Mouse (Mus musculus) A20 (cell line): ENCODE measurements around the gene Gm49358.

Source experiments
- DNase-seq: peaks from one replicate; pipeline ENCODE4 v3.0.0-alpha.2; 2011; ENCODE audit warnings: low read depth, low spot score

Gm49358 gene

DNA sequence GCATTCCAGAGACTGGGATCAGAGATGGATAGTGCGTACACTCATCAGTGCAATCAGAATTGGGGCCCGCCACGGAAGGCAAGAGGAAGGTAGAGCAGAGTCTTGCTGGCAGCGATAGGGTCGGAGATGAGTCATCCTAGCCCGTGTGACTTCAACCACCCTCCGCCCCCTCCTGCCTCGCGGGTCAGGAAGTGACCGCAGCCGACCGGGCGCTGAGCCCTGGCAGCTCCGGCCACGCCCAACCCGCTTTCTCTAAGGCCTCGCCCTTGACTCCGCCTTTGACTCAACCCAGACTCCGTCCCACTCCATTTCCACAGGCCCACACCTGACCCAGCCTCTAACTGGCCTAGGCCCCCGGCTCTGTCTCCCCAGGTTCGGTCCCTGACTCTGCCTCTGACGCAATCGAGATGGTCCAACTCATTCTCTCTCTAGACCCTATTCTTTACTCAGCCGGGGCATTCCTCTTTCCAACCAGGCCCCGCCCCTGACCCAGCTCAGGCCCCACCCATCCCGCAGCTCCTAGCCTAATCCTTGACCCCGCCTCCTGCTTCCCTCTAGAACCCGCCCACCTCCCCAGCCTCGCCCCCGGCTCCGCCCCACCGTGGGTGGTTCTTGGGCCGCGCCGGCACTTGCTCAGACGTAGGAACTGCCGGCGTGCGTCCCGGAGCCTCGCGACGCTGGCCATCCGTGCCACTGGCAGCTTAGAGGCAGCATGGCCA lies 14.8 kb downstream of the Gm49358 start, which contains the start of gene Nt5dc3:
Gene Nt5dc3, plus strand, starts transcription at position 608 of the 719 bp plus-strand sequence.
- DNase-seq = peak; percentile 98

DNA sequence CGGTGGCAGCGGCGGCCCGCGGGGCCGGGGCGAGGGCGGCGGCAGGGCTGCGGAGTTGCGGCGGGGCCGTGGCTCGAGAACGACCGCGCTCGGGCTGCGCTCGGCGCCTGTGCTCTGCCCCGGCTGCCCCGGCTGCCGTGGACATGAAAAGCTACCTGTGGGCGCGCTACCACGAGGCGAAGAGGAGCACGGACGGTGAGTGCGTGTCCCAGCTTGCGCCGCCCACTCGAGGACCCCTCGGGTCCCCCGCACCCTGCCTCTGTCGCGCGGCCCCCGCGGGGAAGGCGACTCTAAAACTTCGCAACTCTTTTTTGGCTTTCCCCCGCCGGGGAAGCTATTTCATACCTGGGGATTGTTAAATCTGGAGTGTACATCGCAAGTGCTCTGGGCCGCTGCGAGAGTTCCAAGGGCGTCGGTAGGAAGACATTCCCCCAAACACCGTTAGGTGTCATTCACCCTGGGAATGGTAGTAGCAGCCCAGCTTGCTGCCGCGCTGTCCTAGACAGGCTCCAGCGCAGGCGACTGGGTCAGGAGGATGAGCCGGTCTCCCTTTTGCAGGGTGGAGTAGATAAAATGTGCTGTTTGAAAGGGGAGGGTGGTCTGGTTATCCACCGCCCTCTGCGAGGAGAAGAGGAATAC lies 15.5 kb downstream of the Gm49358 start:
- peak; percentile 66 for DNase-seq

DNA sequence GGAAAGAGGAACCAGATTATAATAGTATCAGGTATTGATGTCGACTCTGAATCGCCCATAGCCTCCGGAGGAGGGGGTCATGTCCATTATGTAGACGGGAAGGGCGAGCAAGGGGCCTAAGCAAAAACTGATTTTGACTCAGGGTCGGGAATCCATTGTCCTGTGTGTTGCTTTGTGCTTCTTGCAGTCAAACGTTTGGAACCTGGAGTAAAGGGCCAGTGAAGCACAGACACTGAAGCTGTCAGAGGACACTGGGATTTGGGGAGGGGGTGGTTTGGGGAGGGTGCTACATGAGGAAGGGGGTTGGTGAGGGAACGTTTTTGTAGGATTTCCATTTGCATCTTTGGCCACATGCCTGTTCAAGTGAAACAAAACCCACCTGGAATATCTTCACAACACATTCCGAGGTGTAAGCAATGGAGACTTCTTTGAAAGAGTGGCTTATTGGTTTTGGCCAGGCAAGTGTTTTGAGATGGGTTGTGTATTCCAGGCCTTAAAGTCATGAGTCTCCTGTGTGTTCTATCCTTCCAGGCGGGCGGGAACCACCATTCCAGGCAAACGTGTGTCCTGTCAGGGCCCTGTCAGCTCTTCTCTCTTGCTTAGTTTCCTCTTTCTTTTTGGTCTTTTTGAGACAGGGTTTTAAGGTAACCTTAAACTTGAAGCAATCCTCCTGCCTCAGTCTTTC lies 16.2 kb downstream of the Gm49358 start:
- no peak for DNase-seq

DNA sequence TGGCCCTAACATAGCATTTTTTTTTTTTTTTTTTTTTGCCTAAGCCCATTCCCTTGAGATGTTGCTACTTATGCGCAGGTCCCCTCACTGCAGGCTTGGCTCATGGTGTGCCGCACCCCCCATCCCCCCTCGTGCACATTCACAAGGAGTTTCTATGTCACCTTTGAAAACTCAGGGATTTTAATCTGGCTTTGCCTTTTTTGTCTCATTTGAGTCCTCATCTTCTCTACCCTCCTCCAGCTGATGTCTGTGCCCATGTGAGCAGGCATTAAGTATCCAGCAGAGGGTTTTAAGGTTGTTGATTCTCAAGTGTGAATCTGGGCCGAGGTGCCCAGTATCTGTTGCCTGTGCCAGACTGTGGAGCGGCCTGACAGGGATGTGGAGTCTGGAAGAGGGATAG lies 17.9 kb downstream of the Gm49358 start:
- DNase-seq = no peak

DNA sequence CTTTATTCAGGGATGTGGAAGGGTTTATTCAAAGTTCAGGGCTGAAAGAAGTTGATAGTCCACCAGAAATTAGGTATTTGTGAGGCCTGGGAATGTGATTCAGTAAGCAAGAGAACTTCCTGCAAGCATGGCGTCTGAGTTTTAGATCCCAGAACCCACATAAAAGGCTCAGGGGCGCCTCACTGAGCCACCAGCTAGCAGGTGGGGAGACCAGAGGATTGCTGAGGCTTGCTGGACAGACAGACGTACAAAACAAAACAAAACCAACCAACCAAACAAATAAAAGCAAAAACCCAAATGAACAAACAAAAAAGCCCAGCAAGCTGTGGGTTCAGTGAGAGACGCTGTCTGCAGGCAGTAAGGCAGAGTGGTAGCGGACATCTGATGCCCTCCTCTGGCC lies 18.9 kb downstream of the Gm49358 start:
- DNase-seq = no peak

DNA sequence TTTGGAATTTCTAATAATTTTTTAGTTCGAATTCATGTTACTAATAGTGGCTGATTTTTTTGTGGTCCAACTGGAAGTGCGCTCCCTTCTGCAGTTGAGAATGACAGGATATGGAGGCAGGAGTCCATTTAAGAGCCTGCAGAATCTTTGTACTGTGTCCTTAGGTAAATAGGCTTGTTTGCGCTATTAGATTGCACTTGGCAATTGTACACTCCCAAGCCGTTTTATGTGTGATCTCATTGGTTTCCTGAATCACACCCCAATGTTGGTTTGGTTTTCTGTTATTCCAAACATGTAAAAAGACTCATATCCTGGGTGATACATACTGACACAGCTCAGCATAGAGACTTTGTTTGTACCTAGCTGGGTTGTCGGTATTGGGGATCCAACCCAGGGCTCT lies 19.8 kb downstream of the Gm49358 start:
- DNase-seq = no peak

DNA sequence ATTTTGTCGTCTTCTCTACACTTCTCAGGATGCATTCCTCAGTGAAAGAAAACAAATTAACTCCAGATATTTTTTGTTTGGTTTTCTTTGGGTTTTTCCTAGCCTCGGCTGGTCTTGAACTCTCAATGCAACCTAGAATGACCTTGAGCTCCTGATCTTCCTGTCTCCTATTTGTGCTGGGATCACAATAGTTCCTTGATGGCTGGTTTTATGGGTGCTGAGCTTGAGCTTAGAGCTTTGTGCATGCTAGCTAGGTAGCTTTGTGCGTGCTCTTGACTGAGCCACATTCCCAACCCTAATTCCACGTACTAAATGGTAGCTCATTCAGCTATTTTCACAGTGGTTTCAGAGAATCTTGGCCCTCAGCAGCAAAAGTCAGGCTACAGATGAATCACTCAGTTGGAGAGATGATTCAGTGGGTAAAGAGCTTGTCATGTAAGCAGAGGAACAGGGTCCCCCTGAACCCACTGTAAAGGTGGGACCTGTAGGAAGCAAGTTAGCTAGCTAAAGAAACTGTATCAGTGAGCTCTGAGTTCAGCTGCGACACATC lies 20.4 kb downstream of the Gm49358 start:
- no peak for DNase-seq

DNA sequence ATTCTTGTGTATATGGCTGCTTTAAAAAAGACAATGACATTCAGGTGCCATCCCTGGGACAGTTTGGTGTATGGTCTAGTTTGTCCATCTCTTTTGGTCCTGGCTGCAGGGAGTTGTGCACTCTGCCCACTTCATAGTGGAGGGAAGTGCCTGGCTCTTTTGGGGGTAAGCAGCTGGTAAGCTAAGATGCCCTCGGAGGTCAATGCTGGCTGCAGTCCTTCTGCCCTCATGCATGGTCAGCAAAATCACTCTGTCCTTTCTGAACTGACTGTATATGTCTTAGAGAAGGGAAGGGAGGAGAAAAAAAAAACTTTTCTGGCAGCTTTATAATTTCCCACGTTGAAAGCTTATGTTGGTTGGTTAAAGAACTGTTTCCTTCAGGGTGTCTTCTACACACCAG lies 21.6 kb downstream of the Gm49358 start:
- DNase-seq = no peak

DNA sequence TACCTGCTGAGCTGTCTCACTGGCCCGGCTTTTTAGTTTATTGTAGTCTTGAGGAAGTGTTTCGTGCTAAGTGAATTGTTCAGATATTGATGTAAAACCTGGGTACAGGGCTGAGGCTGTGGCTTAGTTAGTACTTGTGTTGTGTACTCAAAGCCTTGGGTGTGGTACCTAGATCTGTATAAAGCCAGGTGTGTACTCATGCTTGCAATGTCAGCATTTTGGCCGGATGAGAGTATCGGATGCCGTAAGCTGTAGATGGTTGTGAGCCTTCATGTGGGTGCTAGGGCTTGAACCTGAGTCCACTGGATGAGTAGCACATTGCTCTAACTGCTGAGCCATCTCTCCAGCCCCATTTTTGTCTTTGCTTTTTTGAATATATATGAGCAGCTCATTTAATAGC lies 22.3 kb downstream of the Gm49358 start:
- no peak for DNase-seq

DNA sequence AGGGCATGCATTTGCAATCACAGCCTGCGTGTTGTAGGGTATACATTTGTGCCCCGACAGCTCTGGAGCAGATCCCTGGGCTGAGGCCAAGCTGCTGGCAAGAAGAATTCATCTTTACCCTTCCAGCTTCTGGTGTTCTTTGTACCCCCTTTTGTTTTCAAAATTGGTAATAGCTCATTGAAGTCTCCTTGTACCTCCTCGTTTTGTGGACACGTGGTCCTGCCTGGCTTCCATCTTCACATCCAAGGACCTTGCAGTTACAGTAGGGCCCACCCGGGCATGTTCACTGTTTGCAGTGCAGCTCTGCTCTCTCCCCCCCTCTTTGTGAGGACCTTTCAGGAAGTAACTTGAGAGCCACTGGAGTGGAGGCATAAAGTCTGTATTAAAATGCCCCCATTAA lies 24.4 kb downstream of the Gm49358 start:
- no peak for DNase-seq

DNA sequence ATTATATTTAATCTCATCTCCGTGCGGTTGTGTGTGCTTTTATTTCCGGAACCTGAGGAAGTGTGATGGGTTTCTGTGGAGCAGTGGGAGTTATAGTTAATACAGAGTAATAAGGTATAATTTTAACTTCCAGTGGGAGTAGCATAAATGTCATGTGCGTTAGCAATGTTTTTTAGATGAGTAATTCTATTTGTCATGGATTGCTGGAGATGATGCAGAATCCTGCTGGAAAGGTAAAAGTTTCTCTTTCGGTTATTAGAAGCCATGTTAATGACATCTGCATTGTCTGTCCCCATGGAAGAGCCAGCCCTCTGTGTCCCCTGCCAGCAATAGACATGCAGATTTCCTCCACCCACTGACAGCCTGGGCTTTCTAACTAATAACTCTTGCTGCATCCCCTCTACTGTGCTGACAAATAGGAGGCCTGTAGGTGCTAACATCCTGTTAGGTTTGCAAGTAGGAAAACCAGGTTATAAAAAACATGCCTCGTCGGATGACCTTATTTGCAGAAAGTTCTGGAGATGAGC lies 25.4 kb downstream of the Gm49358 start:
- DNase-seq = no peak

DNA sequence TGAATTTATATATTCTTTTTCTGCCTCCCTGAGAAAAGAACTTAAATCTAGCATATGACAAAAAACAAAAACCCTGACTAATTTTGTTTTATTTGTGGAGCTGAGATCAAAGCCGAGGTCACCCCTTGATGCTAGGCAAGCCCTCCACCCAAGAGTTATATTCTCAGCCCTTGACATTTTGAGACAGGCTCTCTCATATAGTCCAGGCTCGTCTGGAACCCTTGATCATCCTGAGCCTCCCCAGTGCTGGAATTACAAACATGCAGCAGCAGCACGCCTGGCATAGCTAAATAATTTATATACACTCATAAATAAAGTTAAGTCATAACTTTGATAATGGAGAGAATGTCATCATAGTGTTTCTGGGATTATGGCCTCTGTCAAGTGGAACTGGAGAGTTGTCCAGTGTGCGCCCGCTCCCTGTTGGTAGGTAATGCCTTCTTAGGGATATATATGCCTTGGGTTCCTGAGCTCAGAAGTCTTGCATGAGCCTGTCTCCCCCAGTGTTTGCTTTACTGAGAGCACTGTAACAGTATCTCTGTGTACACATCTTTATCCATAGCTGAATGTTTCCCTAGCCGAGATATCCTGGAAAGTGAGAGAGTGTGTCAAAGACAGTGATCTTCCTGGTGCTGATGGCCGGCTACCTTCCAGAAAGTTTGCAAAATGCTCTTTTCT lies 27.9 kb downstream of the Gm49358 start:
- no peak for DNase-seq

DNA sequence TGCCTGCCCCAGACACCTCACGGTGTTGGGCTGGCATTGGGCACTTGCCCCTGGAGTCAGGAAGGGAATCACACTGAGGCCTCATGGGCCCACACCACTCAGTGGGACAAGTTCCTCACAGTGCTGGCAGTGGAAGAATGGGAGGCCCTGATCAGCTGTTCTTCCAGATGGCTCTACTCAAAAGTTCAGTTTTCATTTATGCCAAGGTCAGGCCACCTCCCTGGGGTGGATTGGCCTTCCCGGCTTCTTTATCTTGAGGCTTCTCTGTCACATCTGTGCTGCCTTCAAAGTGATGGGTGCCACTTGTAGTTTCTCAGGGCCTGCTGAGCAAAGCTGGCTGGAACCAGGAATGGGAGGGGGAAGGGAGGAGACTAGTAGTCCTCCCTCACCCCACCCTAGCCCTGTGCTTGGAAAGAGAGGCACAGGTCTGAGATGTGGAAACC lies 29.8 kb downstream of the Gm49358 start:
- no peak for DNase-seq

DNA sequence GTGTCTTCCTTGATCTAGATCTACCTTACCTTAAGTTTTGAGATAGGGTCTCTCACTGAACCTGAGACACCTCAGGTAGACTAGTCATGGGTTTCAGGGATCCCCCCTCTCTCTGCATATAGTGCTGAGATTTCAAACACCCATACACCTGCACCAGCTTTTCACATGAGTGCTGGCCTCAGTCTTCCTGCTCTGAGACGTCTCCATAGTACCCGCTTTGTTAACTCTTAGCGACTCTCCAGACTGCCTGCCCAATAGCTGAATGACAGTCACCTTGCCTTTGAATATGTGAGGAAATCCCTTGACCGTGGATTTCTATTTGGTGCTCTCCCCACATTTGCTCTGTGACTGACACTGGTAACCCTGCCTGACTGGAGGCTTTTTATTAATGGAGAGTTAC lies 30.4 kb downstream of the Gm49358 start:
- DNase-seq = peak; percentile 13

DNA sequence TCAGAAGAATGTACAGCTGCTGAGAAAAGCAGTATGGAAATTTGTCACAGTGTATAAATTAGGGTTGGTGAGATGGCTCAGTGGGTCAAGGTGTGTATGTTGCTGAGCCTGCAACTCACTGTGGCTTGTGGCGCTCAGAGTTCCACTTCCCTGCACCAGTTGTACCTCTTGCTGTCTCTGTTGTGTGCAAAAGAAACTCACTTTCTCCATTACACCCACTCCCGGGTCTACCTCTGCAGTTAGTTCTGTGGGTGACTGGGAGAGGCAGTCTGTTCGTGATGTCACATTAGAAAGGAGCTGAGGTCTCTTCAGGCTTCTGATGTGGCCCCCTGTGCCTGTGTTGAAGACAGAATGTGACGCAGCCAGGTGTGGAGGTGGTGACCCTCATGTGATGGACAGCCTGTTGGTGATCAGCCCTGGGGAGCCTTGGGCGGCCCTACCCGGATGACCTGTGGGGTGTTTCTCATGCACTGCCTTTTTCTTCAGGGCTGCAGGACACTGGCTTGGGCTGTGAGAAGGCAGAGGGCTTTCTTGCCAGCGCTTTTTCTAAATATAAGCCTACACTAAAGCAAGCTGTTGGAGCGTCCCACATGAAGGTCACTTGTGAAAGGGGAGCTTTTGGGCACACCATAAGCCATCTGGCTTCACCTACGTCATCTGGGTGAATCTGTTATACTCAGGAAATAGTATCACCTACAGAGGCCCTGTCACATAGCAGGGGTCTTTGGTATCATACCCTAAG lies 31.2 kb downstream of the Gm49358 start:
- DNase-seq = no peak

DNA sequence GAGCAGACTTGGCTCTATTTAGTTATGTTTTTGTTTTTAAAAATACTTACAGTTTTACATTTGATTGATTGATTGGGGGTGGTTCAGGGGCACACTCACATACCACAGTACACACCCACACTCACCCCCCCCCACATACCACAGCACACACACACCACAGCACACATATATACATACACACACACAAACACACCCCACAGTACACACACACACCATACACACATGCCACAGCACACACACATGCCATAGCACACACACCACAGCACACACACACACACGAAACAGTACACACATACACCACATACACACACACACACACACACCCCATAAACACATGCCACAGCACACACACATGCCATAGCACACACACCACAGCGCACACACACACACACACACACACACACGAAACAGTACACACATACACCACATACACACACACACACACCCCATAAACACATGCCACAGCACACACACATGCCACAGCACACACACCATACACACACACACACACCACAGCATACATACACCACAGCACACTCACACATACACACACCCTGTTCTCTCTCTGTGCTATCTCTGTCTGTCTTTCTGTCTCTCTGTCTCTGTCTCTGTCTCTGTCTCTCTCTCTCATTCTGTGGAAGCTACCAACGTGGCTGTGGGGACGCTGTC lies 32.4 kb downstream of the Gm49358 start:
- DNase-seq = no peak

DNA sequence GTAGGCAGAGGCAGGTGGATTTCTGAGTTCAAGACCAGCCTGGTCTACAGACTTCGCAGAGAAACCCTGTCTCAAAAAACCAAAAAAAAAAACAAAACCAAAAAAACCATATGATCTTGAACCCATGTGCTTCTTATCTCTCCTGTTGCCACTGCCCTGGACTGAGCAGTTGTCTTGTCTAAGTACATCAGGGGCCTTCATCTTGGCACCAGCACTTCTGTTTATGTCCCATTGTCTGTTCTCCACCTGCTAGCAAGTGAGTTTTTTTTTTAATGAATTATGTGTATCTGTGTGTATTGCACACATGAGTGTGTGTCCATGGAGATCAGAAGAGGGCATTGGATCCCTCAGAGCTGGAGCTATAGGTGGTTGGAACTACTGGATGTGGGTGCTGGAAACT lies 43.6 kb downstream of the Gm49358 start:
- no peak for DNase-seq

DNA sequence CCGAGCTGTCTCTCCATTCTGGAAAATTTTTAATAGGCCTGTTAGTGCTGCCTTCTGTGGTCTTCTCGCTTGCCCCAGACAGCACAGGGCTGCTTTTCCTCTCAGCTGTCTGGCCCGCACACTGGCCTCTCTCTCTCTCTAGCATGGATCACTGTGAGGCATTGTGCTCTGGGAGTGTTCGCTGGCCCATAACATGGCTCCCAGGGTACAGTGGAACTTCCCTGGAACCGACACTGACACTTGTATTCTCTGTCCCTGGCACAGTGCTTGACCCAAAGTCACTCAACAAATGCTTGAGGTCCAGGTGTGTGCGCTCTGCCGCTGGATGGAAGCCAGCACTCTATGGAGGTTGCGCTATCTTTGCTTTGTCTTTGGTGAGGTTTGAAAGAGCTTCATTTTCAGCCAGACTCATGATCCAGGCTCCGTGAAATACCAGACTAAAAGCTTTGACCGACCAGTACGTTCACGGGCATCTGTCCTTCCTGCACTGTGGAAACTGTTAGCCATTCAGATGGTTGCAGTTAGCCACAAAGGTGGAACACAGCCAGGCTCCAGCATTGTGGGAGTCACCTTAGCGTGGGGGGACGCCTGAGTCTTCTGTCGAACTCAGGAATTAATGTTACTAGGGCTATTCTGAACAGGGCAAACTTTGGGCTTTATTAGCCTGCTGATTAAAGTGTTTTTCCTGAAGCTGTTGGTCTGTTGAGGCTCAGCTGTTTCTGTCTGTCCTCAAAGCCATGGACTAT lies 44.4 kb downstream of the Gm49358 start:
- no peak for DNase-seq

DNA sequence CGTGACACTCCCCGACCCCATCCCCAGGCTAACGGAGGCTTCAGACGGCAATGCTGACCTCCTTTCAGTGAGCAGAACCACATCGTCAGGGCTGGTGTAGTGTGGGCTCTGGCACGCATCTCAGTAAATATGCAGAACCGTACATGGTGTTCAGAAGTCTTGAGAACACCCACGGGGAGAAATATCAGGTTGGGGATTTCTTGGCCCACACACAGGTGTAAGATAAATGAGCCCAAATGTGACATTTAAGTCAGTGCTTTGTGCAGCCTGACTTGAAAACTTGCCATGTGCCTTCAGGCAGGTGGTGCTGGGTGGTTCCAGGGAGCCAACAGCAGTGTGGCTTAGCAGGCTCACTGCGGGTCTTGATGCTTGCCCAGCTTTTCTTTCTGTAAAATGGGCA lies 46.2 kb downstream of the Gm49358 start:
- DNase-seq = no peak

DNA sequence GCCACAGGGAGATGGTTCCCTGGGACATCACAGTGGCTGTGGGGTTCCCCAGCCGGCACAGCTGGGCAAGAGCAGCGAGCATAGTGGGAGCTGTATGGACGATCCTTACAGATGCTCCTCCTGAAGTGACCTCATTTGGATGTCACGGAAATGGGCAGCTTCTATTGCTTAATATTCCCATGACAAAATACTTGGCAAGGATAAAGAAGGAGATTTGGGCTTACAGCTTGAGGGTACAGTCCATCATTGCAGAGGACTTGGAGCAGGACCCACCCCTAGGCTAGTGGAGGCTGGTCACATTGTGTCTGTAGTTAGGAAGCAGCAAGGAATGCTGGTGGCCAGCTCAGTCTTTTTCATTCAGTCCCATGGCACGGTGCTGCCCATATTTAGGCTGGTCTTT lies 46.8 kb downstream of the Gm49358 start:
- DNase-seq = no peak
